Mouse (Mus musculus) adrenal gland, postnatal 4 days (tissue): ENCODE results near the gene Hist1h2ai. TPM values are rescaled to one million over a fixed set of nuclear protein-coding genes. Genes with fewer than 3 reads are reported as not detected.

Source experiments
- microRNA-seq: library from miRNA; unstranded; fragments of <30 nt; microRNA quantifications from one replicate; pipeline ENCODE4 v1.2.0, GENCODE M21; 2021
- total RNA-seq, 2 experiments: library from RNA; stranded (reverse); gene quantifications; 2 replicates each; pipeline ENCODE4 v1.2.3; 2021

Gene Hist1h2ai
- total RNA-seq, 2 experiments from 2014 or later = 319 to 362 TPM

Small RNA genes lying within 50 kb of the gene (microRNA-seq; reads per million reads assigned to microRNA genes)
- gene Gm44357 = not detected
- gene Gm44367 = not detected
- not detected for gene Gm44454

Other genes starting within 250 kb of the Hist1h2ai start
- gene Nkapl, start 247.9 kb upstream of the Hist1h2ai start, total RNA-seq = 1 to 10 TPM; 1.8 TPM
- gene Zkscan4, start 237.5 kb upstream of the Hist1h2ai start, total RNA-seq = 1 to 10 TPM; 6.1 to 6.5 TPM
- not detected for gene Gm10065, start 237.0 kb upstream of the Hist1h2ai start, total RNA-seq
- gene AK157302, start 221.2 kb upstream of the Hist1h2ai start, total RNA-seq = 1 to 10 TPM; 9.0 to 10.0 TPM
- gene Gm11273, start 215.0 kb upstream of the Hist1h2ai start, total RNA-seq = 10 to 100 TPM; 83.5 to 90.6 TPM
- gene Zkscan8, start 185.3 kb upstream of the Hist1h2ai start, total RNA-seq = 10 to 100 TPM; 27.8 to 30.2 TPM
- gene Olfr1366, start 173.6 kb upstream of the Hist1h2ai start, total RNA-seq = not detected
- not detected for gene Olfr1535, start 156.5 kb upstream of the Hist1h2ai start, total RNA-seq
- not detected for gene Olfr1364, start 134.7 kb upstream of the Hist1h2ai start, total RNA-seq
- gene Olfr1362, start 102.4 kb upstream of the Hist1h2ai start, total RNA-seq = not detected
- under 1 TPM in 1 of 2 experiments, not detected in 1; 0.08 TPM for gene Olfr11, start 73.9 kb upstream of the Hist1h2ai start, total RNA-seq
- not detected for gene Olfr1361, start 53.0 kb upstream of the Hist1h2ai start, total RNA-seq
- gene Olfr1360, start 39.0 kb upstream of the Hist1h2ai start, total RNA-seq = not detected
- not detected for gene Olfr1359, start 18.3 kb upstream of the Hist1h2ai start, total RNA-seq
- gene Hist1h2bl, start 279 bp upstream of the Hist1h2ai start, total RNA-seq = 100 to 1,000 TPM; 453 to 539 TPM
- gene Hist1h3h, start 1.2 kb downstream of the Hist1h2ai start, total RNA-seq = 100 to 1,000 TPM; 643 to 717 TPM
- gene Hist1h2bm, start 5.6 kb downstream of the Hist1h2ai start, total RNA-seq = 100 to 1,000 TPM; 142 to 169 TPM
- gene Hist1h4j, start 18.6 kb downstream of the Hist1h2ai start, total RNA-seq = 100 to 1,000 TPM in 1 of 2 experiments, 10 to 100 TPM in 1; 89.5 to 116 TPM
- gene Hist1h4k, start 34.1 kb downstream of the Hist1h2ai start, total RNA-seq = 1,000 to 10,000 TPM; 1,000 to 1,309 TPM
- 100 to 1,000 TPM; 172 to 196 TPM for gene Hist1h2ak, start 37.4 kb downstream of the Hist1h2ai start, total RNA-seq
- gene Hist1h2bn, start 37.7 kb downstream of the Hist1h2ai start, total RNA-seq = 100 to 1,000 TPM; 256 to 306 TPM
- 100 to 1,000 TPM; 315 to 390 TPM for gene Hist1h1b, start 64.2 kb downstream of the Hist1h2ai start, total RNA-seq
- gene Hist1h3i, start 66.9 kb downstream of the Hist1h2ai start, total RNA-seq = 100 to 1,000 TPM; 511 to 579 TPM
- 100 to 1,000 TPM; 122 to 129 TPM for gene Hist1h2an, start 70.8 kb downstream of the Hist1h2ai start, total RNA-seq
- 100 to 1,000 TPM; 192 to 223 TPM for gene Hist1h2bp, start 71.0 kb downstream of the Hist1h2ai start, total RNA-seq
- gene Hist1h2bq, start 93.8 kb downstream of the Hist1h2ai start, total RNA-seq = 100 to 1,000 TPM; 352 to 396 TPM
- 100 to 1,000 TPM; 477 to 608 TPM for gene Hist1h2ao, start 94.0 kb downstream of the Hist1h2ai start, total RNA-seq
- 100 to 1,000 TPM; 742 to 886 TPM for gene Hist1h4m, start 95.3 kb downstream of the Hist1h2ai start, total RNA-seq
- gene Hist1h4n, start 115.8 kb downstream of the Hist1h2ai start, total RNA-seq = 100 to 1,000 TPM; 144 to 157 TPM
- gene Hist1h2ap, start 117.1 kb downstream of the Hist1h2ai start, total RNA-seq = 100 to 1,000 TPM; 329 to 379 TPM
- gene Hist1h2br, start 117.3 kb downstream of the Hist1h2ai start, total RNA-seq = 100 to 1,000 TPM; 346 to 390 TPM
- 1 to 10 TPM; 3.8 to 4.7 TPM for gene Zfp184, start 228.7 kb downstream of the Hist1h2ai start, total RNA-seq